Mouse (Mus musculus) splenic B cell, adult 2 months (primary cell): Measurements from ENCODE around the gene Fcer1g.
A peak's percentile ranks its signal among the peaks of the same experiment; 100 is the strongest.

Experiments used
- DNase-seq: peaks from one replicate; pipeline ENCODE4 v3.0.0-alpha.2; 2011; ENCODE audit warnings: low read depth, low spot score
- H3K27me3 ChIP-seq: 2 replicates; pipeline ENCODE4 v1.6.1; 2012; ENCODE audit warnings: mild to moderate bottlenecking, low read length, moderate library complexity, mixed read lengths; ENCODE audit not compliant: control insufficient read depth, poor library complexity, insufficient read depth, severe bottlenecking
- H3K36me3 ChIP-seq: 2 replicates; pipeline ENCODE4 v1.6.1; 2012; ENCODE audit warnings: mild to moderate bottlenecking, low read length, moderate library complexity, mixed read lengths; ENCODE audit not compliant: control insufficient read depth, poor library complexity, insufficient read depth, severe bottlenecking

Gene Fcer1g

DNA sequence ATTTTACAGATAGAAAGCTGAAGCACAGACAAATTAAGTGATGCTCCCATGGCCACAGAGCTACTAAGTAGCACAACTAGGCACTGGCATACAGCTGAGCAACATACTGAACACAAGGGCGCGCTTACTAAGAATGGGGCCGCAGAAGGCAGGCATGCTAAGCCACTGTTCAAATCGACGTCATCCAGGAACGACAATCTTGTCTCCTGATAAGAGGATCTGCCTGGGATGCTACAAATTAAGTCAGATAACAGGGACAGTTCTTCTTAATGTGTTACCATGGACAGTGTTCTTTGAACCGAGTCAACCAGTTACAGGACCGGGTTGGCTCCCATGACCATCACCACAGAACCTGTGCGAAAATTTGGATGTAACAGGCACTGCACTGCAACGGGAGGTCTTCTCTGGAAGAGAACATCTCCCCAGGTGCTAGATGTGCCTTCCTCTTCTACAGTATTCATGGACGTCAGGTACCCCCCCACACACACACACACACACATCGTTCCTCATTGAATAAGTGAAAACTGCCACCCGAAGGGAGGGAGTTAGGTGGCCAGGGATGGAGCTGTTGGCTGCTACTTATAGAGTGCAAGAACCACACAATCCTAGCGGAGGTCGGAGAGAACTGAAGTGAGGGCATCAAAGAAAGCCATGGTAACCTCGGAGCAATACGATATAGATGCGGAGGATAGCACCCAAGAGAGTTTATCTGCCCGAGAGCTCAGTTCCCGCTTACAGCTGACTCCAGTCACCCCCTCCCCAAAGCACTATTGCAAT is 38.9 kb downstream of the Fcer1g start:
- H3K27me3 ChIP-seq: no peaks in the 10 kb centered on the region
- DNase-seq: peak; percentile 19
- H3K36me3 ChIP-seq: no peaks in the 10 kb centered on the region

GRCm38 (mm10) chr1:171193911-171194830 is 40.0 kb downstream of the Fcer1g start:
- DNase-seq: no peak
- H3K36me3 ChIP-seq: no peaks in the 10 kb centered on the region
- H3K27me3 ChIP-seq: no peaks in the 10 kb centered on the region

DNA sequence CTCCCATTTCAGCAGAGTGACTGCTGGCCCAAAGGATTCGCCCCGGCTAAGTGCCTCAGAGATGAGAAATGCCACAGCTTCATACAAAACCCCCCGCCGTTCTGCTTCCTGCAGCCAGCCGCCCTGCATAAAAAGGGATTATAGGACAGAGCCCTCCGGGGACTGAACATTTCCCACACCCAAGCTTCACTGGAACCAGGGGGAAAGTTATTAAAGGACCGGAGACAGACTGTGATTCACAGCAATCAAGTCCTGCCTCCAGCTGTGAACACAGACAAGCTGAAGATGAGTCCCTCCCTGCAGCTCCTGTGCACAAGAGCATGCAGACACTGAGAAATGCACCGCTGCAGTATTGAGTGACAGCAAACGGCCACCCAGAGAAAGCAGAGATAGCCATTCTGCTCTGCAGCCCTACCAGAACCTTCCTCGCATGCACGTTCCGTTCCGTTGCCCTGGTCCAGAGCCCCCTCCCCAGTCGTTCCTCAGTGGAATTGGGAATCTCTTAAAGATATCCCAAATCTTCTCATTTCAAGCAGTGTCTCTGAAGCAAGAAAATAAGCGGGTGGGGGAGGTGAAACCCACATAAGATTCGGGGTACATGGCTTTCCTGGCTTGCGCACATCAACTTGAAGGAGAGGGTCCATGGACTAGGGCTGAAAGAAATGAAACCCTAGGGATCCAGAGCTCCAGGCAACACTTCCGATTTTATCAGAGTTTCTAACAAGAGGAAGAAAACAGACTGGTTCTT is 40.9 kb downstream of the Fcer1g start:
- no peaks in the 10 kb centered on the region for H3K36me3 ChIP-seq
- DNase-seq: no peak
- H3K27me3 ChIP-seq: no peaks in the 10 kb centered on the region

DNA sequence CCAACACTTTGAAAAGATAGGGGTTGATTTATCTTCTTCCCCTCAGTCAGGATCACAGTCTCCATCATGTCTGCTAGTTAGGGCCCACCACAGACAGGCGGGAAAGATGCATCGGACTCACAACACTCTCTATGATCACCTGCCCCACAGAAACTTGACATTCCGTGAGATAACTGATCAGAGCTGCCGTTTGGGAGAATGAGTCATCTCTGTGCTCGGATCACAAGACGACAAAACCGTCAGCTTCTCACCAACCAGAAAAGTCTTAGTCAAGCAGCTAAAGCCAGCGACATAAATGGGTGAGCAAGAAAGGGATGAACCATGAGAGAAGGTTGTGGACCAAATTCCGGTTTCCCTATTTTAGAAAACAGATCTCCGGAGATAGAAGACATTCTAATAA is 41.9 kb downstream of the Fcer1g start:
- Histone ChIP-seq H3K36me3 (no peaks in the 10 kb centered on the region), H3K27me3 (no peaks in the 10 kb centered on the region)

DNA sequence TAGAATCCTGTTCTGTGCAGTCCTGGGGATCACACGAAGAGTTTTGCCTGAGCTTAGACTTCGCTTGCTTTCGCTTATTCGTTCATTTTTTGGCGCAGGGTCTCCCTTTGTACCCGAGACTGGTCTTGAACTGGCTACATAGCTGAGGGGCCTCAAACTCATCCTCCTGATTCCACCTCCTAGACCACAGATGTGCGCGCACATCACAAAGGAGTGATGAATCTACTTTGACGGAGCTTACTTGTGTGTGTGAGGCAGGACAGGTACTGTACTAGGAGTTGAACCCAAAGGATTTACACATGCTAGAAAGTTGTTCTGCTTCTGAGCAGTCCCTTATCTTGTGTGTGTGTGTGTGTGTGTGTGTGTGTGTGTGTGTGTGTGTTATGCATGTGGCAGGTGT is 43.3 kb downstream of the Fcer1g start:
- no peak for DNase-seq
- Histone ChIP-seq H3K27me3 (no peaks in the 10 kb centered on the region), H3K36me3 (no peaks in the 10 kb centered on the region)

More for the DNA sequence above, 41.9 kb downstream of the Fcer1g start:
- no peak for DNase-seq

DNA sequence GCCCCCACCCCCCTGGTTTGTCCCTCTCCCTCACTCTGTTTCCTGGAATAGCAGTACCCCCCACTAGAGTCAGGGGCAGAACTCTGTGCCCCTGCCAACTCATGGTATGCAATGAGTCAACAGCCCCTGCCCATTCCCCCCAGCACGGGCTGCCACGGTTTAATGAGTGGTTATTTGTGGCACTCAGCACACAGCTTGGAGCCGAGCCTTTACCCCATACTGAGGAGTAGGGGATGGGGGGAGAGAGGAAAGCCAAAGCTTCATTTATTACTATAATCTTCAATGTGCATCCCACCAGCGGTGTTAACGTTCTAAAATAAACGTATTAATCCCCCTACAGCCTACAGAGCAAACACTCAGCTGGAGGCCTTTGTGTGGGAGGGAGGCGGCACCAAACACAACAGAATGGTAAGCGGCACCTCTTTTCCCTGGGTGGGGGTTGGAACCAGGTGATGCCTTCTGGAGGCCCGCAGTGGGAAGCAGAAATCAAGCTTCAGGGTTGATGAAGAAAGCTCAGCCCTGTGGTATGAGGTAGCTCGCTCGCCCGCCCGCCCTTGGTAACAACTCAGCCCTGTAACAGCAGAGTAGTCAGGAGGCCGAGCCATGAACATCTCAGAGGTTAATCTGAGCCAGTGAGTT is 44.6 kb downstream of the Fcer1g start:
- H3K27me3 ChIP-seq: no peaks in the 10 kb centered on the region
- DNase-seq: no peak
- H3K36me3 ChIP-seq: no peaks in the 10 kb centered on the region

DNA sequence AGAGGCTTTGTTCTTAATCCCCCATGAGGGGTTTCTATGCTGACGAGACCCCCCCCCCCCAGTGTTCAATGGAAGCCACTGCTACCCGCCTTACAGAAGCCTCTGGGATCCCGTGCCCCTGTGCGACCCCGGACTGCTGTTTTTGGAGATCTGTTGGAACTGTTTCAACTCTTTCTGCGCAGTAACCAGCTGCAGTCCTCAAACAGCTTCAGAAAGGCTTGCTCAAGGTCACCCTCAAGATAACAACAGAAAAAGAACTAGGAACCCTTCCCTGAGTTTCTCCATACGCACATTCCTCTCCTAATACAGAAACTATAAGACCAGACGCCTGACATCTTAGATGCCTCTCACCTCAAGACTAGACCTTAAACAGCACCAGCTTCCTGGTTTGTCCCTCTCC is 45.1 kb downstream of the Fcer1g start:
- Histone ChIP-seq H3K36me3 (no peaks in the 10 kb centered on the region), H3K27me3 (no peaks in the 10 kb centered on the region)

DNA sequence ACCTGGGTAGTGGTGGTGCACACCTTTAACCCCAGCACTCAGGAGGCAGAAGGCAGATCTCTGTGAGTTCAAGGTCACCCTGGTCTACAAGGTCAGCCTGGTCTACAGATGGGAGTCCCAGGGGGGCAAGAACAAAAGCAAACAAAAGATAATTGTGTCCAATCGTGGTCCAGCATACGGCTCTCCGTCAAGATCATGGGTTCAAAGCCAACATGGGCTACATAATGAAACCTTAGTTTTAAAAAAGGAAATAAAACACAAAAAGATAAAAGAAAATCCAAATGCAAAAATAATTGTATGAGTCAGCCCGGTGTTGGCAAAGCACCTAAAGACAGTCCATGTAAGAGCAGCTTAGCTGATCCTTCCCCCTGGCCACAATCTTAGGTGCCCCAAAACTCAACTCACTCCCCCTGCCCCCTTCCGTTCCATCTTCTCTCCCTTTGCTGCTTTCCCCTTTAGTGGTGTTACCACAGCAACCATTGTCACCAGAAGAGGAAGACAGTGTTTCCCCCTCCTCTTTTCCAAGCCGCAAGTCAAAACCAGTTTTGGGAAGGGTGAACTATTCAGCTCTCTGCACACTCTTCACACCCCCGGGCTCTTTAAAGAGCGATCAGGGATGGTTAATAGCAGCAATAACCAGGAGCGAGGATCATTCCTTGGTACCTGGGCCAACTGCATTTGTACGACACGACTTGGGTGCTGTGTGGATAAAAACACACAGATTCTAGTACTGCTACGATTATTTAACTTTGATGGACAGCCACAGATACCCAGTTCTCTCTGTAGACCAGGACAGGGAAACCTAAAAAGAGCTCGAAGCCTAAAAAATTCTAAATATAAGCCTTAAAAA is 46.1 kb downstream of the Fcer1g start:
- no peak for DNase-seq
- no peaks in the 10 kb centered on the region for H3K27me3 ChIP-seq
- no peaks in the 10 kb centered on the region for H3K36me3 ChIP-seq

More for the DNA sequence above, 45.1 kb downstream of the Fcer1g start:
- no peak for DNase-seq

GRCm38 (mm10) chr1:171185655-171186054 is 48.5 kb downstream of the Fcer1g start:
- Histone ChIP-seq H3K36me3 (no peaks in the 10 kb centered on the region), H3K27me3 (no peaks in the 10 kb centered on the region)
- no peak for DNase-seq

DNA sequence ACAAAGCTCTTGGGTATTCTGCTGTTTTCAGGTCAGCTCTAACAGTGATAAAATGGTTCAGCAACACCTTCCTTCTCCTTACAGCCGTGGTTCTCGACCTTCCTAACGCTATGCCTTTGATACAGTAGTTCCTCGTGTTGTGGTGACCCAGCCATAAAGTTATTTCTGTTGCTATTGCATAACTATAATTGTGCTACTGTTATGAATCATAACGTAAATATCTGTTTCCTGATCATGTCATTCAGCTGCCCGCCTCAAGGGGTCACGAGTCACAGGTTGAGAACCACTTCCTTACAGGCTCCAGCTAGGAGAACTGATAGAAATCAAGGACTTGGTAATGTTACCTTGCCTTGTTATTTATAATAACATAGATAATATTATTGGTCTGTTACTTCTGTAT is 49.9 kb downstream of the Fcer1g start:
- no peaks in the 10 kb centered on the region for H3K36me3 ChIP-seq
- no peaks in the 10 kb centered on the region for H3K27me3 ChIP-seq
- peak; percentile 72 for DNase-seq

DNA sequence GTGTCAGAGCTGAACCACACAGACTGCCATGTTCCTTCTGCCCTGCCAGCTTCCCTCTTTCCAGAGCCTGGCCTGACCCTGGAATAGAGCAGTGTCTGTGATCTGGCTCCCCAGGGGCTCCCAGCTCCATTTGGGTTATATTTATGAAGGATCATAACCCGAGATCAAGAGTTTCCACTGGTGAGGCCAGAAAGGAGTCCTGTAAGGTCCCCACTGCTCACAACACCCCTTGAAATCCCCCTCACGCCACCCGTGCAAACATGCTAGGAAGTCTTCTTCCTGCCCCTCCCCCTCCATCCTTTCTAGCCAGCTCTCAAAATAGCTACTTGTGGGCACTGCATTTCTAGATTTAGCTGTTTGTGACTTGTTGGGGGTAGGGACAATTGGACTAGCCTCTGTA is 50.5 kb downstream of the Fcer1g start:
- DNase-seq: no peak

GRCm38 (mm10) chr1:171183025-171183424 is 51.1 kb downstream of the Fcer1g start:
- DNase-seq: no peak
- H3K36me3 ChIP-seq: no peaks in the 10 kb centered on the region
- no peaks in the 10 kb centered on the region for H3K27me3 ChIP-seq

More for the DNA sequence above, 50.5 kb downstream of the Fcer1g start:
- no peaks in the 10 kb centered on the region for H3K36me3 ChIP-seq
- no peaks in the 10 kb centered on the region for H3K27me3 ChIP-seq
